Mouse (Mus musculus) retina, postnatal 1 day (tissue): ENCODE results near the gene Gm17622.

ENCODE experiments used
- DNase-seq: peaks from one replicate; pipeline ENCODE4 v3.0.0-alpha.2; 2012

Gm17622 gene

DNA sequence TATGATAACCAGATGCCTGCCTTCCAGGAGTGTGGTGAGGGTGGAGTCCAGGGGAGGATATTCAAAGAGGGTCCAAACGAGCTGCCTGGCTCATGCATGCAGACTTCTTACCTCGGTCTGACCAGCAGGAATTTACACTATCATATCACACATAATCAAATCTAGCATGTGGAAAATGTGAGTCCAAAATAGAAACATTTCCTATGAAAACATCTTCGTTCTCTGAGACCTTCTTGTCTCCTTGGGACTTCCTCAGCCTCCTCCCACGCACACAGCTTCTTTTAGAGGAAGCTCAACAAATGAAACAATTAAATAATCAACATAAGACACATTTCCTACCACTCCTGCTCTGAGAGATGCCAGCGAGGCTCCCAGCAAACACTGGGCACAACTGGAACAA, 21.4 kb downstream of the Gm17622 start:
- DNase-seq: no peak

DNA sequence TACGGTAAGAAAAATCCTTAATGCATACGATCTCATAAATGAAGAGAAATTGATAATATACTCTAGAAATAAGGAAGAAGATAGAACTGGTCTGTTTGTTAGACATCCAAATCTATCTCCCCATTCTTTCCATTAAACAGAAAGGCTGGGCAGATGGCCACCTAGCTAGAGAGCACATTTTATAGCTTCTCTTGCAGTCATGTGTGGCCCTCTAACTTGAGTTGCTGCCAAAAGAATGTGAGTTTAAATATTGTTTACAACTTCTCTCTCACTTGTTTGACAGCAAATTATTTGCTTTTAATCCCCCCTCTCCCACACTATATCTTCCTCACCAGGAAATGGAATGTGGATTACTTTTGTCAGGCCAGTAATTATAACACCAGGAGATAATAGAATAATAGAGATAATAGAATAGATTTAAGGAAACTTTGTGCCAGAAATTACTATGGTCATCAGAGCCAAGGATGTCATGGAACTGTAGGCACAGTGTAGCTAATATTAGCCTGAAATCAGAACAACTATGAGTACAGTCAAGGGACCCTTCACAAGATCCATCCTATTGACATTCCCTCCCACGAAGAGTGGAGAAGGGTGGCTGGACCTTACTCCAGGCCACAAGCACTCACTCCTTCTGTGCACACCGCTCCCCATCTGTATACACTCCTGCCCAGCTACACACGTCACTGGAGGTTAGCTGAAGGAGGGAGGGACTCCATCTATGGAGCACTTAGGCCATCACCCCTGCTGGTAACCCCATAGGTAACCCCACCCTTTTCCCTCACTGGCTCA, 23.8 kb downstream of the Gm17622 start:
- no peak for DNase-seq

DNA sequence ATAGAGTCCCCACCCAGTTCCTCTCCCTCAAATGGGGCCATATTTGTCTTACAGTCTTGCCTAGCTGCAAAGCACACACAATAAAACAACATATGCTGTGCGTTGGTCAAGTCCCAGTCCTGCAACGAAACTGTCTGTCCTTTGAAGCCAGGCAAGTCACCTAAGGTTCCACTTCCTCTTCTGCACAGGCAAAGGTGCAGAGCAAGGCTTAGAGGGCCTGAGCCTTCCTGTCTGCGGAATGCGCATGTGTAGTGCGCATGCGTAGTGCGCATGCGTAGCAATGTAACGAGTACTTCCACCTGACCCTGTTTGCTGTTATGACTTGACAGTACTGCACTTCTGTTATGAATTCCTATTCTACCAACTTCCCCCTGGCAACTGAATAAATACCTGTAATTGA, 25.7 kb downstream of the Gm17622 start:
- DNase-seq: no peak

DNA sequence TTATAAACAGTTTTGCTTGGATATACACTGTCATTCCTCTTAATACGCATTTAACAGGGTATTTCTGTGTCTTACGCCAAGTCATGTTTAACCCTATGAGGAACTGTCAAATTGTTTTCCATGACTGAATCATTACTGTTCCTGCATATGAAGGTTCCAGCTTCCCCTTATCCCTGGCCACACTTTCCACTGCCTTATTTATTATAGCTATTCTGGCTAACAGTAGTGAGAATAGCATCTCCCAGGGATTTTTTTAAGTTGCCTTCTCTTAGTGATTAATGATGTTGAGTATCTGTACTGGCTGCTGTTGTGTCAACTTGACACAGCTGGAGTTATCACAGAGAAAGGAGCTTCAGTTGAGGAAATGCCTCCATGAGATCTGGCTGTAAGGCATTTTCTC, 26.8 kb downstream of the Gm17622 start:
- no peak for DNase-seq

DNA sequence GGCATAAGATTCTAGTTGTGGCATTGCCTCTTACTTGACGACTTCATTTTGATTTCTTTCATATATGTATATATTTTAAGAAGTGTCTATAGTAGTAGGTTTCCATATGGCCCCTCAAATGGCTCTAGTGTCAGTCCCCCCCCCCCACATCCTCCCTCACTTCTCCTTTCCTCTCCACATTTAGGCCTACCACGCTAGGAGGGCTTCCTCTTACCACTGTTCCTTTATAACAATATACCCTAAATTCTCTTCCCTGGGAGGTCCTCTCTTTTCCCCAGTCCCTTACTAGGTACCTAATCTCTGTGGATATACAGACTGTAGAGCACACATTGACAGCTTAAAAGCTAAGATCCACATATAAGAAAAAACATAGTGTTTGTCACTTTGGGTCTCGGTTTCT, 30.8 kb downstream of the Gm17622 start:
- DNase-seq: no peak

DNA sequence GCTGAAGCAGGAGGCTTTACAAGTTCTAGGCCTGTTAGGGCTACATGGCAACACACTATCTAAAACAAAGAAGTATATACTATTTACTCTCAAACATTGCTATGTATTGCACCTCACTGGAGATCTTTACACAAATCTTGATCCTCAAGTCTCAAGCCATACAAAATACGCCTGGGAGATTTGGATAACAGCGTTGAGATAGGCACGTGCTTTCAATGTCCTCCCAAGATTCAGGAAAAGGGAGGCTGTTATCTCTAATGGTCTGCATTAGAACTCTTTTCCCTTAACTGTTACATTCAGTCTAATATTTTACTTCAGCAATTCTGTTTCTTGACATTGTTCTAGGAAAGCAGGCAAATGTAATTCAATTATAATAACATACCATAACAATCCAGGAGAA, 36.5 kb downstream of the Gm17622 start:
- no peak for DNase-seq

DNA sequence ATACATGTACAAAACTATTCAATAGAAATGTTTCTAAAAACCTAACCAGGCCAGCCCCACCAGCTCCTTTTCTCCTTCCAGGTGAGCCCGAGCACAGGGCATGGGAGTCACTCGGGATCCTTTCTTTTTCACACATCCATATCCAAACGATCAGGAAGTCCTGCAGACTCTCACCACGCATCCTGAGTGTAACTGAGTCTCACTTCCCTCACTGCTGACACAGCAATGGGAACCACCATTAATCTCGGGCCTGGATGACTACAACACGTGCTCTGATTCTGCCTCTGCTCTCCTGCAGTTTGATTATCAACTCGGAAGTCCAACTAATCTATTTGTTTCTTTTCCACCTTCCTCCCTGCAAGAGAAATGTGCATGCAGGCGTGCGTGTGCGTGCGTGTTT, 37.3 kb downstream of the Gm17622 start:
- DNase-seq: no peak

DNA sequence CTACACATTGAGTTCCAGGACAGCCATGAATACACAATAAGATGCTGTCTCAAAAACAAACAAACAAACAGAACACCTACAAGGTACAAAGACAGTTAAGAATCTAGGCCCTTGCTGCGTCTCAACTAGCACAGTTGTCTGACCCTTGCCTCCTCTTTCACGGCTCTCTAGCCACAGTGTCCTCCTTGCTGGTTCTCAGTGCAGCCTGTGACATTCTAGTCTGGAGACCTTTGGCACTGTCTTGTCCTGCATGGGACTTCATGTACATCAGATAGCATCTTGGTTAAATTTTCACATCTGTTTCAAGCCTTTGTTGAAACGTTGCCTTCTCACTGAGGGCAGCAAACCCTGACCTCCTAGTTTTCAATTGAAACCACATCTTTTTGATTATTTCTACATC, 38.2 kb downstream of the Gm17622 start:
- DNase-seq: no peak

DNA sequence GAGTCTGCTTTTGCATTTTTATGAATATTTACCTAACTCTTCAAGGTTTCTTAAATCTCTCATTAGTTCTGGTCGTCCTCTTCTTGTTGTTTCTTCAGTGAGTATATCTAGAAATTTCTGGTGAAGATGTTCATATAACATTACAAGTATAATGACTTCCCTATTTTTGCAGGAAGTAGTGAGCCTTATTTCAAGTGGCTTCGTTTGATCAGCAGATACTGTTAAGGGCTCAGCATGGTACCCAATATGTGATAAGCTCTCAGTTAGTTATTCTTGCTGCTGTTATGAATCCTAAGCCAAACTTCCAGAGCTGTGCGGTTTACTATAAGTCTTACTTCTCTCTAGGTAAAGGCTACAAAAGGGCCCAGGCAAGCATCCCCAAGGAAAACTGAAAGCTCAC, 39.0 kb downstream of the Gm17622 start:
- DNase-seq: no peak

DNA sequence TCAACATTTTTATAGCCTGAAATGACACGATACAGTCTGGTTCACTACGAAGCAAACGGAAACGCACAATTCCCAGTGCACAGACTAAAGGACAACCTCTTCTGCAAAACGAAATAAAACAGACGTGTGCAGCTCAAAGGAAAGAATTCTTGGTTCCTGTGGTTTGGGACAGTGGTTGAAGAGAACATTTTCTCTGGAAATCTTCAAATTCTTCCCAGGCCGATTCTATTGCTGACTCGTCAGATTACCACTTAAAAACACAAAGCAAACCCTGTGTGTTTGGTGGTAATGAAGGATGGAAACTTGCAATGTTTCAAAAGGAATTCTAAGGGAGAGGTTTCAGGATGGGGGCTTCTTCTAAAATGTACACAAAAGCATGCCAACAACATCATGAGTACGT, 39.5 kb downstream of the Gm17622 start:
- DNase-seq: no peak

DNA sequence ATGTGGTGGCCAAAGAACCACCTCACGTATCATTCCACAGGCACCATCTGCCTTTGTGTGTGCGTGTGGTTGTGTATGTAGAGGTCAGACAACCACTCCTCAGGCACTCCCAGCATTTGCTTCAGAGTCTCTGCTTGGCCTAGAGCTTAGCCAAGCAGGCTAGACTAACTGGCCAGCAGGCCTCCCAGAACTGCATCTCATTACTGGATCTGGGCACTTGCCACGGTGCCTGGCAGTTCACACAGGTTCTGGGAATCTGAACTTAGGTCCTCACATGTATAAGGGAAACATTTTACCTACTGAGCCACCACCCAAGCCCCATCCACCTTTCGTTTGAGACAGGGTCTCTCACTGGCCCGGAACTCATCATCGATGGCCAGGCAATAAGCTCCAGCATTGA, 41.6 kb downstream of the Gm17622 start:
- DNase-seq: no peak

DNA sequence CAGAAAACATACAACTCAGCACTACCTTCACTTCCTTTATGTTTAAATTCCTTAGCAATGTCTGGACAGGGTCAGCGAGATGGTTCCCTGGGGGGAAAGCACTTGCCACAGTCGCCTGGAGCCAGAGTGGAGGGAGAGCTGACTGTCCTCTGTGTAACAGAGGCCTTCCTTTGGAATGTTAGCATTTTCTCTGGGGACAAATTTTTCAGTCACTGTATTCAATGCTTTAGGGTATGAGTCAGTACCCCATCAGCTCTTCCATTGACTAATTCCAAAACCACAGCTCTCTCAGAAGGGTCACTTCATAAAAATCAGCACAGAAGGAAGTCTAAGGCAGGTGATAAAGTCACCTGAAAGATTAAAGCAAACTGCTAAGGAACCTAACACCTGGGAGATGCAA, 43.2 kb downstream of the Gm17622 start:
- no peak for DNase-seq

DNA sequence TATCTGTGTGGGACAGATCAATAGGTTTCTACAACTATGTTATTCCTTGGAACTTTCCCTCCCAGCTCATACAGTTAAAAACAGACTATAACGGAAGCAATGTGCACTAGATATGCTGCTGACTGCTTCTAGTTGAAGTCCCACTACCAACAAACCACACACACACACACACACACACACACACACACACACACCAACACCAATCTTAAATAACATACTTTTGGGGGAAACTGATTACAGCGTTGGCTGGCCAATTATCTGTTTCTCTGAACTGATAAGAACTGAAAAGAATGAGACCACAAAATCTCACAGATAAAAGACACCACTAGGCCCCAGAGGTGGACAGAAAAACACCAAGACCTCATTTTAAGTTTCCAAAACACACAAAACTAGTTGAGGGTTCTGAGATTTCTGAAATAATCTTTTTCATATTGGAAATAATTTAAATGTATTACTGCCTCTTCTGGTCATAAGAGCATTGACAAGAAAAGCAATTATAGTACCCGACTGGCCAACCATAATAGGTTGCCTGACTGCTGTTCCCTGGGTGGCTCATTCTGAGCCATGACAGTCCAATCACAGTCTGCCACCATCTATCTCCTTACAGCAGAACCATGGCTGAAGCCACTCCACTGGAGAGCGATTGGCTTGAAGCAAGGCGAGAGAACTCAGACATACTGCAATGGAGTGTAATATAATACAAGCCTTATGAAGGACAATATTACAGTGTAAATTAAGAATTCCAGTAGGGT, 46.5 kb downstream of the Gm17622 start:
- DNase-seq: no peak

DNA sequence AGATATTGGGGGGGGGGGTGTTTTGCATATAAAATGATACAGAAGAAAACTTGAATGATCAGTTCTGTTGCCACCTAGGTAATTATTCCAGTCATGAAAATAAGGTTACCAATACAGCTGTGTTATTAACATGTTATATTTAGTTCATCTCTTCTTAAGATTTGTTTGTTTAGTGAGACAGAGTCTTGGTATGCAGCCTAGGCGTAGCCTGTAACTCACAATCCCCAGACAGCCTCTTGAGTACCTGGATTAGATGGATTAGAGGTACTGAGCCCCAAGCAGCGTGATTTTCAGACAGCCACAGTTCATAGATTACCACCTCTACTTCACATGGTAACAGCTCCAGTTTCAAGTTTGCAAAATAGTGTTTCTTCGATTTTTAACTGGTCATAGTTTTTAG, 47.6 kb downstream of the Gm17622 start:
- peak; percentile 8 for DNase-seq
